Mouse (Mus musculus): ENCODE results near the gene Hmx2.

The Hmx2 gene

GRCm38 (mm10) chr7:131548473-131548872 is at the start of gene Hmx2:
Gene Hmx2 (plus strand): TSS chr7:131548773.
- no peak for DNase-seq (ENCODE audit: low read depth, low spot score)

- DNase-seq (ENCODE audit: low read depth, low spot score): no peak
Observed at GRCm38 (mm10) chr7:131503739-131504138, 44.8 kb upstream of the Hmx2 start.

- DNase-seq (ENCODE audit: low read depth, low spot score): no peak
Observed at GRCm38 (mm10) chr7:131539979-131540378, 8.6 kb upstream of the Hmx2 start.

- DNase-seq (ENCODE audit: low read depth, low spot score): no peak
Observed at GRCm38 (mm10) chr7:131541184-131542114, 7.1 kb upstream of the Hmx2 start.

GRCm38 (mm10) chr7:131542115-131542871 is 6.3 kb upstream of the Hmx2 start, which contains the start of gene Hmx3:
Gene Hmx3 (plus strand): TSS chr7:131542867.
- DNase-seq (ENCODE audit: low read depth, low spot score): peak; percentile 53

GRCm38 (mm10) chr7:131542872-131543622 is 5.5 kb upstream of the Hmx2 start:
- no peak for DNase-seq (ENCODE audit: low read depth, low spot score)

GRCm38 (mm10) chr7:131543623-131544481 is 4.7 kb upstream of the Hmx2 start:
- no peak for DNase-seq (ENCODE audit: low read depth, low spot score)

GRCm38 (mm10) chr7:131544871-131545270 is 3.7 kb upstream of the Hmx2 start:
- no peak for DNase-seq (ENCODE audit: low read depth, low spot score)

GRCm38 (mm10) chr7:131545701-131546385 is 2.7 kb upstream of the Hmx2 start:
- no peak for DNase-seq (ENCODE audit: low read depth, low spot score)

- DNase-seq (ENCODE audit: low read depth, low spot score): no peak
Observed at GRCm38 (mm10) chr7:131546423-131546822, 2.1 kb upstream of the Hmx2 start.

- no peak for DNase-seq (ENCODE audit: low read depth, low spot score)
Observed at GRCm38 (mm10) chr7:131547481-131547880, 1.1 kb upstream of the Hmx2 start.

GRCm38 (mm10) chr7:131551471-131551870 is 2.9 kb downstream of the Hmx2 start:
- DNase-seq (ENCODE audit: low read depth, low spot score): no peak

- DNase-seq (ENCODE audit: low read depth, low spot score): no peak
Observed at GRCm38 (mm10) chr7:131551931-131552741, 3.6 kb downstream of the Hmx2 start.

GRCm38 (mm10) chr7:131552781-131553180 is 4.2 kb downstream of the Hmx2 start:
- DNase-seq (ENCODE audit: low read depth, low spot score): no peak

GRCm38 (mm10) chr7:131553771-131554175 is 5.2 kb downstream of the Hmx2 start:
- DNase-seq (ENCODE audit: low read depth, low spot score): peak; percentile 49

GRCm38 (mm10) chr7:131554341-131555180 is 6.0 kb downstream of the Hmx2 start:
- no peak for DNase-seq (ENCODE audit: low read depth, low spot score)

- DNase-seq (ENCODE audit: low read depth, low spot score): no peak
Observed at GRCm38 (mm10) chr7:131555301-131556081, 6.9 kb downstream of the Hmx2 start.

- no peak for DNase-seq (ENCODE audit: low read depth, low spot score)
Observed at GRCm38 (mm10) chr7:131556116-131556515, 7.5 kb downstream of the Hmx2 start.
